Mouse (Mus musculus): Measurements from ENCODE around the gene Igsf9b.

DNA sequence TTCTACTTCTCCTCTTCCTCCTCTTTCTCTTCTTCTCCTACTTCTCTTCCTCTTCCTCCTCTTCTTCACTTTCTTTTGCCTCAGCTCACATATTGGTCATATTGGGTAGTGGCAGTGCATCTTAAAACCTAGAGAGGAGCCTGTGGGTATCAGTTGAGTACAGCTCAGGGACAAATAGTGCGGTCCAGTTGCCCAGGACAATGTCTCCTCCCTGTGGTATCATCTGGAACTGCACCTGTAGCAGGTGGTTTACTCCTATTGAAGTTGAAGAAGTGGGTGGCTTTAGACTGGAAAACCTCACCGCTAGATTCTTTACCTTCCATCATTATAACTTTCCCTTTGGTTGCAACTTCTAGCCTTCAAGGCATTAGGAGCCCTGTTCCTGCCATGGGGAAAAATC lies 26.9 kb downstream of the Igsf9b start:
- TF ChIP-seq POLR2A (IDR thresholded peaks at IDR 0.05; ENCODE audit: borderline replicate concordance, low read depth, low read length) = no peak
- no peak for TF ChIP-seq CTCF (IDR thresholded peaks at IDR 0.05; ENCODE audit: low read depth, low read length)
